20 mouse cellular contexts compared by ENCODE assay signal in the genomic region with DNA sequence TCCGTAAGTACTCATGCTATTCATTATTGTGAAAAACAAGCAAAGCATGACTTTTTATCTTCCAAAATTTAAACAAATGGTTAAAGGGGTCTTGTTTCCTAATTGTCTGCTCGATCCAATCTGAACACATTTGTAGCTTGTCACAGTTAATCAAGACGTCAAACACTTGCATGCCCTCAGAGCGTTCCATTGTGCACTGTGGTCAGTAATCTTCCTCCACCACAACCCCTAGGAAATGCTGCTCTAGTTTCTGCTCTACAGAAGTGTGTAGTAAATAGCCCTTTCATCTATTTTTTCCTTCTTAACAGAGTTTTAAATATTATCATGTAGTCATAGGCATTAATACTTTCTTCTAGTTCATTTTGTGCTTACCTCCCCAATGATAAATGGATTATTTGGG. TPM values are rescaled to one million over a fixed set of nuclear protein-coding genes. Genes with fewer than 3 reads are reported as not detected.
A peak's percentile ranks its signal among the peaks of the same experiment; 100 is the strongest.
DNase-seq lines count a peak whose midpoint lies in the region; ATAC-seq lines count a peak whose summit lies in the region.
"Had no signal": no experiment of that assay in that cellular context is flagged by ENCODE, and none has a peak within 500 bp of the region (broad histone marks: within the 10 kb centered on the region; RNA-seq: fewer than 3 reads in every experiment).

No protein-coding gene starts in this region.

- no peak overlapping the region for H3K4me3 ChIP-seq in midbrain, embryonic 13.5 days (replicated peaks)

- no peak overlapping the region for H3K4me2 ChIP-seq in midbrain, embryonic 13.5 days (replicated peaks)

- WGBS in midbrain, embryonic 13.5 days = 59% methylated on average over 4 of the region's 4 CpGs

- DNase-seq in cerebellum, adult 8-10 months = no peak
- DNase-seq: adrenal gland, adult 2 months; adrenal gland, adult 8-10 months; adrenal gland, postnatal 10 days; adrenal gland, postnatal 14 days; adrenal gland, postnatal 25 days; adrenal gland, postnatal 36 days; B cell, adult 2 months; cerebellum, adult 11 months; cerebellum, adult 11-12 months; cerebellum, adult 18-20 months had no signal

- no peaks in the 10 kb centered on the region for H3K36me3 ChIP-seq in midbrain, embryonic 13.5 days
- H3K36me3 ChIP-seq: G1E had no signal

- H3K27ac ChIP-seq in midbrain, embryonic 13.5 days = no peak overlapping the region

- H3K9ac ChIP-seq in midbrain, embryonic 13.5 days (replicated peaks) = no peak overlapping the region

- H3K4me1 ChIP-seq in midbrain, embryonic 13.5 days (replicated peaks) = no peaks in the 10 kb centered on the region

- H3K27me3 ChIP-seq in midbrain, embryonic 13.5 days = no peaks in the 10 kb centered on the region
- H3K27me3 ChIP-seq: CH12.LX, Patski had no signal

- H3K9me3 ChIP-seq in midbrain, embryonic 13.5 days = no peaks in the 10 kb centered on the region
- H3K9me3 ChIP-seq: G1E had no signal

- 0 out of 2 replicates have a peak, but pooled peaks have one; percentile 54 for ATAC-seq in common myeloid progenitor, adult 5-6 weeks (replicated peaks; ENCODE audit: low read depth, poor library complexity, severe bottlenecking)
- ATAC-seq in hematopoietic stem cell, adult 5-6 weeks (replicated peaks in 1 of 2; ENCODE audit: insufficient read depth in 1 of 2, low FRiP score in 2 of 2, low TSS enrichment in 1 of 2, low read depth in 1 of 2, poor library complexity in 2 of 2, severe bottlenecking in 2 of 2) = peak; percentile 60 to 69
- no peak for ATAC-seq in midbrain, embryonic 13.5 days
- ATAC-seq: activated CD4-positive, CD25-positive, alpha-beta regulatory T cell, adult 4 months; CD4-positive, CD25-positive, alpha-beta regulatory T cell, adult 4 months; Patski had no signal

RNA-seq across cellular contexts. Expression of a gene that starts 19.1 kb away (rescaled TPM):
- not detected in 2 replicates for total RNA-seq in common myeloid progenitor, adult 5-6 weeks (2017)
- 0.13 TPM in 1 of 2 replicates, not detected in the other for total RNA-seq in hematopoietic stem cell, adult 5-6 weeks (2017)
- polyA plus RNA-seq in midbrain, embryonic 13.5 days (2015; fragmentation: Nextera tagmentation; extraction: Ambion mirVana) = 0.30 and 0.36 TPM in 2 replicates
- total RNA-seq: CH12.LX, MEL had no signal
- polyA plus RNA-seq: G1E had no signal
